Mouse (Mus musculus) duodenum, adult 2 months (tissue): ENCODE results near the gene Phkb. TPM values are rescaled to one million over a fixed set of nuclear protein-coding genes. Genes with fewer than 3 reads are reported as not detected.

Experiments
- polyA plus RNA-seq: library from polyadenylated mRNA; depleted of rRNA; stranded (reverse); fragments of >200 nt; gene quantifications from 2 replicates; pipeline ENCODE4 v1.2.3, GENCODE M21; 2012; ENCODE audit warnings: low replicate concordance; rRNA removed

The Phkb gene
- 1.2 and 1.4 TPM in 2 replicates for polyA plus RNA-seq

DNA sequence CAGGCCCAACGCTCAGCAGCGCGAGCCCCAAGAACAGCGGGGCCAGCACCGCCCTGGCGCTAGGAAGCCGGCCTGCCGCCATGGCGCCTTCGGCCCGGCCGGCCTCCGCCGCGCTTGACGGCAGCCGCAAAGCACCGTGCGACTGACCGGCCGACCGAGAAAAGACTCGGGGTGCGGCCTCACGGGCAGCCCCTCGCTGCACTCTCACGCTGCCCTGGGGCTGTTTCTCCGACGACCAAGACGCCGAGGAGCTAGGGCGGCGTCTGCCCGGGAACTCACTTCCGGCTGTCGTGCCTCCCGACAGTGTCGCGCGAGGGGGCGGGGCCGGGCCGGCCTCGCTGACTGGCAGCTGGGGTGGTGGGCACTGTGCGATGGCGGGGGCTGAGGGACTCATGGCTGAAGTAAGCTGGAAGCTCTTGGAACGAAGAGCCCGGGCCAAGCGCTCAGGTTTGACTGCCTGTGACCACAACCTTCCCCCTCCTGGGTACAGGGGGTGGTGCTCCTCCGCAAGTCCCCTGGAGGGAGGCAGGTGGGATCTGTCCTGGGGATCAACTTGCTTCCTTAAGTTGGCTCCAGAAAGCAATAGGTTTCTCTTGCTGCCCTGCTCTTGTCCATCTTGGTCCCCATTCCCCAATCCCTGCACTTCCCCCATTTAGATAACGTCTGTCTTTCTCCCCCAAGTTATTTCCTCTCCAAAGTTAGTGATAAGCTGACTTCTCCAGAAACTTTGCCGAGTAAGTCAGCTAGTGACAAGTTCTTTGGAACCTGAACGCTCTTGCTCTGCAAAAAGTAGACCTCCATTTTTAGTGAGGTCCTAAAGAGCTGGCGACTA lies at the start of gene Phkb, which contains the start of gene Itfg1:
Gene Phkb (plus strand): TSS at position 303 of the 832 bp plus-strand sequence.
Gene Itfg1 (minus strand): TSS at position 265 of the 832 bp plus-strand sequence.

Other genes starting within 250 kb of the Phkb start
- 0.09 TPM in 1 of 2 replicates, not detected in the other for gene Neto2, start 140.0 kb upstream of the Phkb start, polyA plus RNA-seq
- 10.5 and 10.7 TPM in 2 replicates for gene Itfg1, start within 50 bp of the Phkb start, polyA plus RNA-seq